Mouse (Mus musculus) heart, embryonic 13.5 days (tissue): ENCODE measurements around the gene Gcdh. TPM values are rescaled to one million over a fixed set of nuclear protein-coding genes. Genes with fewer than 3 reads are reported as not detected.
A peak's percentile ranks its signal among the peaks of the same experiment; 100 is the strongest.

ENCODE experiments used
- ATAC-seq: fragments of 200-750 bp; cut with Nextera tagmentation; 2 replicates; pipeline ENCODE4 v1.8.0; 2017; ENCODE audit warnings: moderate TSS enrichment; ENCODE audit not compliant: insufficient number of reproducible peaks, low FRiP score, low TSS enrichment; ENCODE audit errors: extremely low read depth
- H3K27ac ChIP-seq: fragments of 300-500 bp; sonication (generic); replicated peaks from 2 replicates; pipeline ENCODE4 v1.5.1; 2015; ENCODE audit warnings: moderate library complexity, mild to moderate bottlenecking, inconsistent platforms
- H3K27me3 ChIP-seq: fragments of 300-500 bp; sonication (generic); replicated peaks from 2 replicates; pipeline ENCODE4 v1.6.1; 2015; ENCODE audit warnings: mild to moderate bottlenecking, inconsistent platforms
- H3K36me3 ChIP-seq: fragments of 300-500 bp; sonication (generic); 2 replicates; pipeline ENCODE4 v1.6.1; 2015; ENCODE audit warnings: mild to moderate bottlenecking, inconsistent platforms
- H3K4me1 ChIP-seq: fragments of 300-500 bp; sonication (generic); 2 replicates; pipeline ENCODE4 v1.6.1; 2015; ENCODE audit warnings: inconsistent platforms
- H3K4me2 ChIP-seq: fragments of 300-500 bp; sonication (generic); 2 replicates; pipeline ENCODE4 v1.6.1; 2015; ENCODE audit warnings: inconsistent platforms, mild to moderate bottlenecking, moderate library complexity
- H3K4me3 ChIP-seq: fragments of 300-500 bp; sonication (generic); 2 replicates; pipeline ENCODE4 v1.5.1; 2015; ENCODE audit warnings: moderate library complexity, mild to moderate bottlenecking, inconsistent platforms
- H3K9ac ChIP-seq: fragments of 300-500 bp; sonication (generic); 2 replicates; pipeline ENCODE4 v1.6.1; 2015; ENCODE audit warnings: inconsistent platforms, mild to moderate bottlenecking, moderate library complexity
- H3K9me3 ChIP-seq: fragments of 300-500 bp; sonication (generic); 2 replicates; pipeline ENCODE4 v1.6.1; 2016; ENCODE audit warnings: inconsistent platforms
- WGBS: fragments of 180-500 bp; shearing (Covaris S2); methylation state at CpG from one replicate; pipeline ENCODE4 v1.1.7; 2015; ENCODE audit warnings: mixed read lengths; 5-methylcytosine and 5-hydroxymethylcytosine counted together
- polyA plus RNA-seq: library from polyadenylated mRNA; unstranded; fragments of >200 nt; fragmentation: Nextera tagmentation; extraction: Ambion mirVana; gene quantifications from 2 replicates; pipeline ENCODE4 v1.2.1, GENCODE M21; 2015

Gcdh gene
- polyA plus RNA-seq, result 31.0 and 37.5 TPM in 2 replicates

DNA sequence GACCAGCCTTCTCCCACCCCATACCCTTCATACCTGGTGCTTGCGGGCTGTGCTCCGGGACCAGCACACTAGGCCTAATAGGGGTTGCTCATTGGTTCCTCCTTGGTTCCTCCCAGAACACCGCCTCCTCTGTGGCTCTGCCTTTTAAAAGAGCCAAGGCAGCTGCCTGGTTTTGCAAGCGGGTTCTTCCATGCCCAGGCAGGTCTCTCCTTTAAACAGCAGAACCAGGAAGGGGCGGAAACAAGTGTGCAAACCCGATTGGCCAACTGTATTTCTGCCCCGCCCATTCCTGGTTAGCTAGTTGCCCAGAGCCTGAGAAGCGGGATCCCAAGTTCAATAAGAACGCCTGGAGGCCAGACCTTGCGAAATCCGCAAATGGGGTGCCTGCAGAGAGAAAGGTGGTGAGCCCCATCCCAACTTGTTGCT lies at the start of gene Gcdh:
Gcdh (minus strand) TSS at position 213 of the 426 bp plus-strand sequence.
- peak within 1 kb of the TSS; percentile 77 for H3K4me2 ChIP-seq
- H3K9me3 ChIP-seq, result no peaks in the 10 kb centered on the region
- no peak within 1 kb of the TSS; the same call in 1 of the 2 replicates for H3K27ac ChIP-seq
- H3K4me3 ChIP-seq, result peak within 1 kb of the TSS; percentile 68
- peaks cover 16% of the 10 kb centered on the region for H3K36me3 ChIP-seq
- peaks cover 18% of the 10 kb centered on the region for H3K4me1 ChIP-seq
- WGBS, result under 1% methylated on average over 11 of the region's 11 CpGs
- no peaks in the 10 kb centered on the region for H3K27me3 ChIP-seq
- ATAC-seq, result peak; percentile 82
- H3K9ac ChIP-seq, result peak within 1 kb of the TSS; percentile 85

- H3K27ac ChIP-seq, result no peak overlapping the region
- H3K9ac ChIP-seq, result no peak overlapping the region
- peaks cover 92% of the 10 kb centered on the region for H3K27me3 ChIP-seq
- no peaks in the 10 kb centered on the region for H3K36me3 ChIP-seq
- WGBS, result 58% methylated on average over 13 of the region's 13 CpGs
- H3K9me3 ChIP-seq, result no peaks in the 10 kb centered on the region
- peak overlapping the region; percentile 52 for H3K4me3 ChIP-seq
- no peak for ATAC-seq
- peaks cover 17% of the 10 kb centered on the region for H3K4me1 ChIP-seq
- peak overlapping the region; percentile 73 for H3K4me2 ChIP-seq
Measured at GRCm38 (mm10) chr8:84937620-84938485, 44.1 kb upstream of the Gcdh start.

GRCm38 (mm10) chr8:84936962-84937546 lies 43.3 kb upstream of the Gcdh start, which contains the start of gene Mast1:
Mast1 (minus strand) TSS chr8:84937359.
- Histone ChIP-seq H3K4me1 (peaks cover 17% of the 10 kb centered on the region), H3K4me3 (peak within 1 kb of the TSS; percentile 52), H3K9me3 (no peaks in the 10 kb centered on the region), H3K9ac (peak within 1 kb of the TSS; percentile 65), H3K36me3 (no peaks in the 10 kb centered on the region), H3K4me2 (peak within 1 kb of the TSS; percentile 73), H3K27ac (no peak within 1 kb of the TSS), H3K27me3 (peaks cover 94% of the 10 kb centered on the region)
- ATAC-seq, result peak; percentile 22; the same call in 1 of the 2 replicates
- WGBS, result under 1% methylated on average over 47 of the region's 50 CpGs

GRCm38 (mm10) chr8:84936041-84936961 lies 42.6 kb upstream of the Gcdh start:
- Histone ChIP-seq H3K36me3 (no peaks in the 10 kb centered on the region), H3K9me3 (no peaks in the 10 kb centered on the region), H3K27me3 (peaks cover 95% of the 10 kb centered on the region), H3K9ac (peak overlapping the region; percentile 65; the same call in 1 of the 2 replicates), H3K4me3 (peak overlapping the region; percentile 52), H3K4me2 (peak overlapping the region; percentile 73), H3K4me1 (peaks cover 17% of the 10 kb centered on the region), H3K27ac (no peak overlapping the region)
- 25% methylated on average over 23 of the region's 23 CpGs for WGBS
- ATAC-seq, result no peak

DNA sequence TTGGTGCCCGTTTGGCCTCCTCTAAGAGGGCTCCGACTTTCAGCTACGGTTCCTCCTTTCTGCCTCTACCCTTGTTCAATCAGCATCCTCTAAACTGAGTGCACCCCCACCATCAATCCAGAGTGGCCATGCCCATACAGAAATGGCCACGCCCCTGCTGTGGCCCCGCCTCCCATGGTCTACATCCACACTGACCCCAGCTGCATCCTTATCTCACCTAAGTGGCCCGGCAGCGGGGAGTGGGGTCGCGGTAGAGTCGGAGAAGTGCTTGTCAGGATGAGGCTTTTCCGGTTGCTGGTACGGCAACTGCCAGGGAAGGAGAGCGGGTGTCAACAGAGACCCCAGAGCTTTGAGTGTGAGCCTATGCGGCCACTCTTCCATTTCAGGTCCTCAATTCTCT lies 41.8 kb upstream of the Gcdh start:
- no peaks in the 10 kb centered on the region for H3K9me3 ChIP-seq
- H3K27ac ChIP-seq, result no peak overlapping the region
- no peak overlapping the region for H3K4me2 ChIP-seq
- peaks cover 95% of the 10 kb centered on the region for H3K27me3 ChIP-seq
- ATAC-seq, result no peak
- peaks cover 17% of the 10 kb centered on the region for H3K4me1 ChIP-seq
- WGBS, result 6% methylated on average over 14 of the region's 14 CpGs
- no peak overlapping the region for H3K9ac ChIP-seq
- H3K36me3 ChIP-seq, result no peaks in the 10 kb centered on the region
- H3K4me3 ChIP-seq, result no peak overlapping the region

DNA sequence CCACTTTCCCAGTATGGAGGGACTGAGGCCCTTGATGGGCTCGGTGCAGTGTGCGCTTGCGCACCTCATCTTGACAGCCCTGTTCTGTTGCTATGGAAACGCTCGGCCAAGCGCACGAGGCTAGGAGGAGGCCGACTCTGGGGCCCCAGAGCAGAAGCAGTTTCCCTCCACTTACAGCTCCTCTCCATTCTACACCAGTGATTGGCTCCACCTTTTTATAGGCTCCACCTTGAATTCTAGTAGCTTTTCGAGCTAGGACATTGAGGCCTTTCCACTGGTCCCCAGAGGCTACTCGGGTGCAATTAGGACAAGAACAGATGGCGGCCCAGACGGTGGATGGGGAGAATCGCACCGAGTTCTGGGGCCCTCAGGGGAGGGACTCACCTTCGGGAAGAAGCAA lies 41.1 kb upstream of the Gcdh start:
- H3K4me2 ChIP-seq, result no peak overlapping the region
- peaks cover 96% of the 10 kb centered on the region for H3K27me3 ChIP-seq
- no peak for ATAC-seq
- WGBS, result 2% methylated on average over 15 of the region's 15 CpGs
- H3K9ac ChIP-seq, result no peak overlapping the region
- no peaks in the 10 kb centered on the region for H3K9me3 ChIP-seq
- H3K36me3 ChIP-seq, result no peaks in the 10 kb centered on the region
- H3K4me1 ChIP-seq, result peaks cover 17% of the 10 kb centered on the region
- no peak overlapping the region for H3K27ac ChIP-seq
- no peak overlapping the region for H3K4me3 ChIP-seq

DNA sequence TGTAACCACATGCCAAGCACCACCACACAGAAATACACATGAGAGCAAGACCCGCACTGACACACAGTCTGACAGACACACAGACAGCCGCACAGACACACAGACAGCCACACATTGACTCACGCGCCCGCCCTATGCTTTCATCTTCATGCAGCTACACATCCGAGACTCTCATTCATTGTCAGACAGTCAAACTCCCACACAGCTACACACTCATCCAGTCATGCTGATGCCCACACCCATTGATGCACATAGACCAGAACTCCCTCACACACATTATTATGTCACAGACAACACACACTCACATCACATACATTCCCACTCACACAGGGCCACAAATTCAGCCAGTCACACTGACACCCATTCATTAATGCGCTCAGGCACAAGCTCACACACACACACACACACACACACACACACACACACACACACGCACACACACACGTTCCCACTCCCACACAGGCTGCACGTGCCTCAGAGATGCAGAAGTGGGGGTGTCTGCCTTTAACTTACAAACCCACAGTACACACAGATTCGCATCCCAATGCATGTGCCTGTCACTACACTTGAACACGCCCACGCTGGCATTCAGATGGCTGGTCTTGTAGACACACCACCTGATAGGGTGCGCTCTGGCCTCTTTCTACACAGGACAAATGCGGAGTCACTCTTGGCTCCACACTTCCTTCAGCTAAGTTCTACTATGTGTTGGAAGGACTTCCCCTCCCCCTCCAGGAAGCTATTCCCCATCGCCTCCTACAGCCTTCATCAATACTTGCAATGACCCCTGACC lies 40.2 kb upstream of the Gcdh start:
- H3K9ac ChIP-seq, result no peak overlapping the region
- H3K27ac ChIP-seq, result no peak overlapping the region
- WGBS, result 76% methylated on average over 16 of the region's 16 CpGs
- H3K36me3 ChIP-seq, result no peaks in the 10 kb centered on the region
- no peak for ATAC-seq
- H3K4me2 ChIP-seq, result no peak overlapping the region
- peaks cover 20% of the 10 kb centered on the region for H3K4me1 ChIP-seq
- H3K9me3 ChIP-seq, result no peaks in the 10 kb centered on the region
- peaks cover 96% of the 10 kb centered on the region for H3K27me3 ChIP-seq
- H3K4me3 ChIP-seq, result no peak overlapping the region

DNA sequence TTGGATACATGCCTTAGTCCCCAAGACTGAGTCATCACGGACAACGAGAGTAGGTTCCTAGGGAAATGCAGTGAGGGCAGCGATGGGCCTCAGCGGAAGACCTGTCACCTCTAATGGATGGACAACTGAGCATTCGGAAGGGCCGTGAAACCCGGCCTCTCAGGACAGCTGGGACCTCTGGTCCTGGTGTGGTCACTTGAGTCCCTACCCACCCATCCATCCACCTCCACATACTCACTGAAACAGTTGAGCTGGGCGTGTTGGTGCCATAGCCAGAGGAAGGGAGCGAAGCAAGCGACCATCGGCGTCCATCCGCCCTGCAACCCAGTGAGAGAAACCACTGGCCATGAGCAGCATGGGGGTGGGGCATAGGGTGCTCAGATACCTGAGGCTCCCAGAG lies 36.9 kb upstream of the Gcdh start:
- Histone ChIP-seq H3K4me3 (no peak overlapping the region), H3K27me3 (peaks cover 89% of the 10 kb centered on the region), H3K4me2 (no peak overlapping the region), H3K27ac (no peak overlapping the region), H3K9me3 (no peaks in the 10 kb centered on the region), H3K9ac (no peak overlapping the region), H3K4me1 (peaks cover 19% of the 10 kb centered on the region), H3K36me3 (no peaks in the 10 kb centered on the region)
- WGBS, result 80% methylated on average over 13 of the region's 13 CpGs
- no peak for ATAC-seq

DNA sequence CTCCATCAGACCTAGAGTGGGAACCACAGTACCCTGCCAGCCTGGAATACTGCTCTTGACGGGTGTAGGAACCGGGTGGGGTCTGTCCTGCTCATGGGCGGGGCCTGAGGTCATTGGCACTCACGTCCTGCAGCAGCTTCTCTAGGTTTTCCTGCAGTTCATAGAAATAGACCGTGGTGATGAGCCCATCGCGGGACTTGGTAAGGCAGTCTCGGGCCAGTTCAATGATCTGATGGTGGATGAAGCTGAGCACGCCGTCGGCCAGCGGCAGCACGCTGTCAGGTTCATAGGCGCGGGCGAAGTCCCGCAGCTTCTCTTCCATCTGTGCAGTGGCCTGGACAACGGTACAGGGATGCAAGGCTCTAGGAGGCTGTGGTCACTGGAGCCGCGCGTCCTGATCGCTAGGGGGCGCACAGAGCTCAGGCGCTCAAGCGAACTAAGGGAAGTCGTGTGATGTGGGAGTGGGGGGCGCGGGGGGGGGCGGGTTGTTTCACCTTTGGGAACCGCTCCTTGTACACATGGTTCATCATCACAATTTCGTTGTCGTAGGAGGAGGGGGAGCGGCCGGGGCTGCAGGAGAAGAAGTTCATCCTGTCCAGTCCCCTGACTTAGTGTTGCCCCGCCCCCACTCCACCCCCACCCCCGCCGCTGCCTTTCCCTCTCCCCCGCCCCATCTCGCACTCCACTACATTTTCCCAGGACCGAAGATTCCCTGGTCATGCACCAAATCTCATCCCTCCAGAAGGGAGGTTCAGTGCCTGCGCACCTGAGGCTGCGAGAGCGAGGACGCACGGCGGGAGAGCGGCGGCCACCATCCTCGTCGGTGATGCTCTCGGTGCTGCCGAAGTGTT lies 35.0 kb upstream of the Gcdh start:
- no peak overlapping the region for H3K27ac ChIP-seq
- peaks cover 9% of the 10 kb centered on the region; the same call in 1 of the 2 replicates for H3K4me1 ChIP-seq
- H3K27me3 ChIP-seq, result peaks cover 89% of the 10 kb centered on the region
- ATAC-seq, result peak; percentile 60; the same call in 1 of the 2 replicates
- no peaks in the 10 kb centered on the region for H3K36me3 ChIP-seq
- peak overlapping the region; percentile 42 for H3K4me3 ChIP-seq
- H3K4me2 ChIP-seq, result peak overlapping the region; percentile 70
- peak overlapping the region; percentile 40; the same call in 1 of the 2 replicates for H3K9ac ChIP-seq
- 4% methylated on average over 51 of the region's 52 CpGs for WGBS
- no peaks in the 10 kb centered on the region for H3K9me3 ChIP-seq

GRCm38 (mm10) chr8:84927513-84927912 lies 33.8 kb upstream of the Gcdh start:
- peaks cover 88% of the 10 kb centered on the region for H3K27me3 ChIP-seq

More at GRCm38 (mm10) chr8:84927513-84927912, 33.8 kb upstream of the Gcdh start:
- no peak overlapping the region for H3K27ac ChIP-seq
- ATAC-seq, result no peak
- H3K9ac ChIP-seq, result no peak overlapping the region
- no peak overlapping the region for H3K4me2 ChIP-seq
- no peaks in the 10 kb centered on the region for H3K9me3 ChIP-seq
- no peak overlapping the region for H3K4me3 ChIP-seq
- no peaks in the 10 kb centered on the region for H3K36me3 ChIP-seq
- WGBS, result 59% methylated on average over 1 of the region's 1 CpGs
- peaks cover 9% of the 10 kb centered on the region; the same call in 1 of the 2 replicates for H3K4me1 ChIP-seq
